Mouse (Mus musculus) midbrain, embryonic 15.5 days (tissue): ENCODE results near the gene Hoxa3. TPM values are rescaled to one million over a fixed set of nuclear protein-coding genes. Genes with fewer than 3 reads are reported as not detected.

Experiments used
- ATAC-seq: fragments of 200-750 bp; cut with Nextera tagmentation; replicated peaks from 2 replicates; pipeline ENCODE4 v1.8.0; 2017; ENCODE audit warnings: moderate TSS enrichment
- H3K27ac ChIP-seq: fragments of 300-500 bp; sonication (generic); 2 replicates; pipeline ENCODE4 v1.5.1; 2015; ENCODE audit warnings: mild to moderate bottlenecking, inconsistent platforms
- H3K27me3 ChIP-seq: fragments of 300-500 bp; sonication (generic); replicated peaks from 2 replicates; pipeline ENCODE4 v1.6.1; 2015; ENCODE audit warnings: inconsistent platforms
- H3K36me3 ChIP-seq: fragments of 300-500 bp; sonication (generic); replicated peaks from 2 replicates; pipeline ENCODE4 v1.6.1; 2015; ENCODE audit warnings: inconsistent platforms
- H3K4me1 ChIP-seq: fragments of 300-500 bp; sonication (generic); 2 replicates; pipeline ENCODE4 v1.6.1; 2015; ENCODE audit warnings: inconsistent platforms
- H3K4me2 ChIP-seq: fragments of 300-500 bp; sonication (generic); 2 replicates; pipeline ENCODE4 v1.6.1; 2015; ENCODE audit warnings: inconsistent platforms, mild to moderate bottlenecking, moderate library complexity
- H3K4me3 ChIP-seq: fragments of 300-500 bp; sonication (generic); 2 replicates; pipeline ENCODE4 v1.5.1; 2015; ENCODE audit warnings: mild to moderate bottlenecking, inconsistent platforms
- H3K9ac ChIP-seq: fragments of 300-500 bp; sonication (generic); 2 replicates; pipeline ENCODE4 v1.6.1; 2015; ENCODE audit warnings: mild to moderate bottlenecking, inconsistent platforms
- H3K9me3 ChIP-seq: fragments of 300-500 bp; sonication (generic); 2 replicates; pipeline ENCODE4 v1.6.1; 2016; ENCODE audit warnings: inconsistent platforms
- WGBS: fragments of 180-500 bp; shearing (Covaris S2); methylation state at CpG from one replicate; pipeline ENCODE4 v1.1.7; 2015; ENCODE audit warnings: mixed read lengths; 5-methylcytosine and 5-hydroxymethylcytosine counted together
- polyA plus RNA-seq: library from polyadenylated mRNA; unstranded; fragments of >200 nt; fragmentation: Nextera tagmentation; extraction: Ambion mirVana; gene quantifications from 2 replicates; pipeline ENCODE4 v1.2.1, GENCODE M21; 2015

The Hoxa3 gene
- polyA plus RNA-seq, 1 experiment from 2014 or later = not detected

DNA sequence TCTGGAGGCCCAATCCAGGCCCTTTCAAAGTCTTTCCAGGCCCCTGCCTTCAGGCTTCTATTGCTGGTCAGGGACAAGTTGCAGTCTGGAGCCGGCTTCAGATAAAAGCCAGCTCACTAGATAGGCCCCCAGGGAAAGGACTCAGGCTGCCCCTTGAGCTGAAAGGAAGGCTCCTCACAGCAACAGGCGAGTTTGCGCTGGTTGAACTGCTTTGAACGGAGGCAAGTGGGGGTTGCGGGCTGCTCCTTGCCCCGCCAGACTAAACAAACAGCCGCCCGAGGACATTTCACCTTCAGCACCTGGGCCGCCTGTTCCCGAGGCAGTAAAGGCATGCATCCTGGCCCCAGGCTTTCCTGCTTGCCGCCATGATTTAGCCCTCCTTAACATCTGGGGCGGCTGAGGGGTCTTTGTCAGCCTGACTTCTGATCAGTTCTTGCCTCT, 30.6 kb upstream of the Hoxa3 start:
- ATAC-seq = no peak
- Histone ChIP-seq H3K9ac (no peak overlapping the region), H3K36me3 (no peaks in the 10 kb centered on the region), H3K4me1 (0 out of 2 replicates have a peak, but pooled peaks cover 2% of the 10 kb centered on the region), H3K4me2 (no peak overlapping the region), H3K27ac (no peak overlapping the region), H3K27me3 (peaks cover 96% of the 10 kb centered on the region), H3K4me3 (no peak overlapping the region), H3K9me3 (no peaks in the 10 kb centered on the region)
- WGBS = 1% methylated on average over 12 of the region's 12 CpGs

- no peak for ATAC-seq
- Histone ChIP-seq H3K4me1 (0 out of 2 replicates have a peak, but pooled peaks cover 2% of the 10 kb centered on the region), H3K4me2 (no peak overlapping the region), H3K9ac (no peak overlapping the region), H3K27me3 (peaks cover 96% of the 10 kb centered on the region), H3K27ac (no peak overlapping the region), H3K9me3 (no peaks in the 10 kb centered on the region), H3K36me3 (no peaks in the 10 kb centered on the region), H3K4me3 (no peak overlapping the region)
- WGBS = 2% methylated on average over 4 of the region's 4 CpGs
Observed at GRCm38 (mm10) chr6:52242801-52243332, 29.7 kb upstream of the Hoxa3 start.

DNA sequence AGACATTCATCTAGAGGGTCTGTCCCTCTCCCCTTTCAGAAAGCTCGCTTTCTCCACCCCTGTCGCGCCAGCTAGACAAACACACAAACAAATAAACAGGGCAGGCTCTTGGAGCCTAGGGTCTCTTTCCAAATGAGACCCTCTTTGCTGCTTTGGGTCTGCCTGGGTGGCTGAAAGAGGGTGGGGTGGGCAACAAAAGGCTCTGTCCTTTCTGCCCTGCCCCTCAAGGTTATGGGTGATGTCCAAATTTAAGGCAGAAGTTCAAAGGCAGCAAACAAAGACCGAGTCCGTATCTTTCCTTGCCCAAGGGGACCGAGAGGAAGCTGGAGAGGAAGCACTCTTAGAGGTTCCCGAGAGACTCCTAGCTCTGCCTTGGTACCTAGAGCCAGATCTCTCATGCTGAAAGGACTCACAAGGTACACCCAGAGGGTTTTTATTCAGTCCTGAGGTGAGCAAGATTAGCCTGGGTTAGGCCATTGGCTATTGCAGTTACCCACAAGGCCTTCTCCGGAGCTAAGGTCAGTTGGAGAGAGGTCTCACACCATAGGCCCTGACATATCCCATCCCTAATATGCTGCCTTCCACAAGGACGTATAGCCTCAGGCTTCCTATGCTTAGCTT, 28.0 kb upstream of the Hoxa3 start:
- H3K9me3 ChIP-seq = no peaks in the 10 kb centered on the region
- H3K4me1 ChIP-seq = 0 out of 2 replicates have a peak, but pooled peaks cover 2% of the 10 kb centered on the region
- H3K4me2 ChIP-seq = no peak overlapping the region
- H3K9ac ChIP-seq = no peak overlapping the region
- WGBS = 1% methylated on average over 9 of the region's 9 CpGs
- no peak for ATAC-seq
- no peak overlapping the region for H3K4me3 ChIP-seq
- H3K27ac ChIP-seq = no peak overlapping the region
- no peaks in the 10 kb centered on the region for H3K36me3 ChIP-seq
- H3K27me3 ChIP-seq = peaks cover 97% of the 10 kb centered on the region

DNA sequence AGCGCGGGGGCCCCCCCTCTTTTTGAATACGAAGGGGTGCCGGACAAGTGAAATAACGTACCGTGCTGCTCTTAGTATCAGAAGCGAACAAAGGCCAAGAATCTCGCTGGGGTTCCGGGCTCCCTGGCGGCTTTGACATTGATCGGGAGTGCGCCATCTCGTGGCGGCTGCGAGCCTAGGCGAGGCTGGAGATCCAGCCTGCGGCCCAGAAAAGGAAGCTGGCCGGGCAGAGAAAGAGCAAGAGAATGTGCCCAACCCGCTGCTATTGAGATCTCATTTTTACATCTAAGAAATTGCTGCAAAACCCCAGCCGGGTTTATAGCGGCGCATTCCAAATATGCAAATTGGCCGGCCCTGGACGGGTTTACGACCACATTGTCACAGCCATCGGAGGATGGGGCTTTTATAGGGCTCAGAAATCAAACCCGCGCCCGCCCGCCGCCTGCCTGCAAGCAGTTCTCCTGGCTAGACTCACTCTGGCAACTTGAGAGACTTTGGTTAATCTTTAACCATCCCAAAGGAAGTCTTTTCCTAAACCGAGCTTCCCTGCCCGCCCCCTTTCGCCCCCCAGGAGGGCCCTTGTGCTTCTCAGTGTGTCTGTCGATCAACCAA, 27.4 kb upstream of the Hoxa3 start, which contains the start of gene Hoxa10:
TSS of gene Hoxa10 (minus strand) at position 466 of the 612 bp plus-strand sequence.
- 0 out of 2 replicates have a peak, but pooled peaks cover 2% of the 10 kb centered on the region for H3K4me1 ChIP-seq
- no peak within 1 kb of the TSS for H3K4me3 ChIP-seq
- peaks cover 97% of the 10 kb centered on the region for H3K27me3 ChIP-seq
- H3K4me2 ChIP-seq = no peak within 1 kb of the TSS
- no peaks in the 10 kb centered on the region for H3K36me3 ChIP-seq
- no peak for ATAC-seq
- no peaks in the 10 kb centered on the region for H3K9me3 ChIP-seq
- no peak within 1 kb of the TSS for H3K9ac ChIP-seq
- H3K27ac ChIP-seq = no peak within 1 kb of the TSS
- 1% methylated on average over 35 of the region's 35 CpGs for WGBS

GRCm38 (mm10) chr6:52239625-52240388, 26.7 kb upstream of the Hoxa3 start:
- Histone ChIP-seq H3K4me1 (0 out of 2 replicates have a peak, but pooled peaks cover 2% of the 10 kb centered on the region), H3K9ac (no peak overlapping the region), H3K36me3 (no peaks in the 10 kb centered on the region), H3K4me3 (no peak overlapping the region), H3K9me3 (no peaks in the 10 kb centered on the region), H3K27ac (no peak overlapping the region), H3K27me3 (peaks cover 97% of the 10 kb centered on the region), H3K4me2 (no peak overlapping the region)
- 3% methylated on average over 30 of the region's 30 CpGs for WGBS
- ATAC-seq = no peak

- H3K4me1 ChIP-seq = 0 out of 2 replicates have a peak, but pooled peaks cover 2% of the 10 kb centered on the region
- peaks cover 98% of the 10 kb centered on the region for H3K27me3 ChIP-seq
- H3K36me3 ChIP-seq = no peaks in the 10 kb centered on the region
- H3K9me3 ChIP-seq = no peaks in the 10 kb centered on the region
- H3K27ac ChIP-seq = no peak overlapping the region
- WGBS = 2% methylated on average over 7 of the region's 7 CpGs
- no peak overlapping the region for H3K9ac ChIP-seq
- no peak overlapping the region for H3K4me2 ChIP-seq
- no peak for ATAC-seq
- H3K4me3 ChIP-seq = no peak overlapping the region
Observed at GRCm38 (mm10) chr6:52238976-52239375, 25.8 kb upstream of the Hoxa3 start.

DNA sequence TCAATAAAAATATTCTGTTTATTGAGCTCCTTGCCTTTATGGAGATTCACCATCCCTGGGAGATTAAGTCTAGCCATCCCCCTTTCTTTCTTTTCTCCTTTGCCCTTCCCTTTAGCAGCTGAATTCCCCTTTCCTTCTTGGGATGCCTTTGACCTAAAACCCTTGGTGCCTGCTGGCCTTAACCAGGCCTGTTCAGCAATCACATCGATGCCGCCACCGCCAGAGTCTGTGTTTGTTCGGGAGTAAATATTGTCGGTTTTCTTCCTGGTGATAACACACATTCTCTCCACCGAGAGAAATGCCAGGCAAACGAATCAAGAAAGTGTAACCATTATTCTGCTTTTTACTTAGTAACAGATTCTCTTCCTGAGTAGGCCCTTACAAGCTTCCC, 25.0 kb upstream of the Hoxa3 start:
- no peak overlapping the region for H3K4me2 ChIP-seq
- ATAC-seq = no peak
- no peak overlapping the region for H3K27ac ChIP-seq
- peaks cover 98% of the 10 kb centered on the region for H3K27me3 ChIP-seq
- H3K36me3 ChIP-seq = no peaks in the 10 kb centered on the region
- no peaks in the 10 kb centered on the region for H3K9me3 ChIP-seq
- 3% methylated on average over 7 of the region's 7 CpGs for WGBS
- no peak overlapping the region for H3K4me3 ChIP-seq
- H3K4me1 ChIP-seq = 0 out of 2 replicates have a peak, but pooled peaks cover 2% of the 10 kb centered on the region
- H3K9ac ChIP-seq = no peak overlapping the region

GRCm38 (mm10) chr6:52237346-52238154, 24.4 kb upstream of the Hoxa3 start:
- no peak overlapping the region for H3K4me3 ChIP-seq
- H3K9ac ChIP-seq = no peak overlapping the region
- no peak for ATAC-seq
- H3K4me1 ChIP-seq = 0 out of 2 replicates have a peak, but pooled peaks cover 2% of the 10 kb centered on the region
- no peak overlapping the region for H3K4me2 ChIP-seq
- no peak overlapping the region for H3K27ac ChIP-seq
- H3K36me3 ChIP-seq = no peaks in the 10 kb centered on the region
- no peaks in the 10 kb centered on the region for H3K9me3 ChIP-seq
- WGBS = 10% methylated on average over 10 of the region's 10 CpGs
- H3K27me3 ChIP-seq = peaks cover 98% of the 10 kb centered on the region

DNA sequence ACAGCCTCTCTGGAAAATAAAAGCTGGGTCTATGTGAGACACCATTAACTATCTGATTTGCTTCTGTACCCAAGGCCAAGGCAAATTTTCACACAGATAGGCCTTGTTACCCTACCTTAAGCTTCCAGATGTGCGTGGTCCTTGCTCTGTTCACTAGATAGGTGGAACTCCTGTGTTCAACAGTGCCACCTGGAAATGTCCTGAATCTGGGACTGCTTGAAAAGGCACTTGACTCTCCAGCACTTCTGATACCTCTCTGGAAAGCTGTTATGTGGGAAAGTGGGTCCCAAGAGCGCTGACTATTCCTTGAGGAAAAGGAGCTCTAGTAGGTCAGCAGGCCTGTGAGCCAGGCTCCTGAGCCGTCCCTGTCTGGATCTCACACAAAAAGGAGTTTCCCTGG, 23.7 kb upstream of the Hoxa3 start:
- Histone ChIP-seq H3K27me3 (peaks cover 98% of the 10 kb centered on the region), H3K4me3 (no peak overlapping the region), H3K27ac (no peak overlapping the region), H3K4me1 (0 out of 2 replicates have a peak, but pooled peaks cover 2% of the 10 kb centered on the region), H3K4me2 (no peak overlapping the region), H3K9me3 (no peaks in the 10 kb centered on the region), H3K9ac (no peak overlapping the region), H3K36me3 (no peaks in the 10 kb centered on the region)
- no peak for ATAC-seq
- WGBS = 1% methylated on average over 3 of the region's 3 CpGs

- no peaks in the 10 kb centered on the region for H3K9me3 ChIP-seq
- no peak overlapping the region for H3K27ac ChIP-seq
- no peak overlapping the region for H3K9ac ChIP-seq
- H3K4me2 ChIP-seq = no peak overlapping the region
- H3K4me3 ChIP-seq = no peak overlapping the region
- WGBS = 18% methylated on average over 6 of the region's 6 CpGs
- H3K36me3 ChIP-seq = no peaks in the 10 kb centered on the region
- ATAC-seq = no peak
- peaks cover 94% of the 10 kb centered on the region for H3K27me3 ChIP-seq
- 0 out of 2 replicates have a peak, but pooled peaks cover 2% of the 10 kb centered on the region for H3K4me1 ChIP-seq
Observed at GRCm38 (mm10) chr6:52235866-52236265, 22.7 kb upstream of the Hoxa3 start.

GRCm38 (mm10) chr6:52235267-52235666, 22.1 kb upstream of the Hoxa3 start:
- Histone ChIP-seq H3K27me3 (peaks cover 94% of the 10 kb centered on the region), H3K9ac (no peak overlapping the region), H3K36me3 (no peaks in the 10 kb centered on the region), H3K9me3 (no peaks in the 10 kb centered on the region), H3K4me1 (0 out of 2 replicates have a peak, but pooled peaks cover 2% of the 10 kb centered on the region), H3K27ac (no peak overlapping the region), H3K4me2 (no peak overlapping the region), H3K4me3 (no peak overlapping the region)
- no peak for ATAC-seq
- WGBS = 29% methylated on average over 9 of the region's 9 CpGs
